Mouse (Mus musculus) forebrain, embryonic 15.5 days (tissue): ENCODE measurements at regions not wholly inside any gene's neighbourhood (a gene's known extent, or its start where the extent isn't known, plus 50 kb on each side); places are given as distances from the start of the nearest gene placed in this dataset.
"Not testable (repeated sequence)": the region's sequence is repeated elsewhere in the genome, so short reads cannot be mapped to it uniquely, and the experiment has no call there.

Experiments
- ATAC-seq: fragments of 200-750 bp; cut with Nextera tagmentation; replicated peaks from 2 replicates; pipeline ENCODE4 v1.8.0; 2017; ENCODE audit warnings: mild to moderate bottlenecking, moderate TSS enrichment, moderate library complexity
- H3K27ac ChIP-seq: fragments of 300-500 bp; sonication (generic); replicated peaks from 2 replicates; pipeline ENCODE4 v1.5.1; 2015; ENCODE audit warnings: mild to moderate bottlenecking, inconsistent platforms
- H3K27me3 ChIP-seq: fragments of 300-500 bp; sonication (generic); 2 replicates; pipeline ENCODE4 v1.6.1; 2015; ENCODE audit warnings: inconsistent platforms
- H3K36me3 ChIP-seq: fragments of 300-500 bp; sonication (generic); 2 replicates; pipeline ENCODE4 v1.6.1; 2015; ENCODE audit warnings: mild to moderate bottlenecking, inconsistent platforms
- H3K4me1 ChIP-seq: fragments of 300-500 bp; sonication (generic); 2 replicates; pipeline ENCODE4 v1.6.1; 2015; ENCODE audit warnings: inconsistent platforms
- H3K4me2 ChIP-seq: fragments of 300-500 bp; sonication (generic); replicated peaks from 2 replicates; pipeline ENCODE4 v1.6.1; 2015; ENCODE audit warnings: mild to moderate bottlenecking, inconsistent platforms
- H3K4me3 ChIP-seq: fragments of 300-500 bp; sonication (generic); 2 replicates; pipeline ENCODE4 v1.5.1; 2015; ENCODE audit warnings: mild to moderate bottlenecking, inconsistent platforms
- H3K9ac ChIP-seq: fragments of 300-500 bp; sonication (generic); replicated peaks from 2 replicates; pipeline ENCODE4 v1.6.1; 2015; ENCODE audit warnings: mild to moderate bottlenecking, inconsistent platforms
- H3K9me3 ChIP-seq: fragments of 300-500 bp; sonication (generic); 2 replicates; pipeline ENCODE4 v1.6.1; 2016; ENCODE audit warnings: inconsistent platforms
- WGBS: fragments of 180-500 bp; shearing (Covaris S2); methylation state at CpG from one replicate; pipeline ENCODE4 v1.1.7; 2015; ENCODE audit warnings: mixed read lengths; 5-methylcytosine and 5-hydroxymethylcytosine counted together

- Histone ChIP-seq H3K9me3 (no peaks in the 10 kb centered on the region), H3K4me2 (no peak overlapping the region), H3K27me3 (no peaks in the 10 kb centered on the region), H3K36me3 (no peaks in the 10 kb centered on the region), H3K9ac (no peak overlapping the region), H3K27ac (peak overlapping the region; percentile 68), H3K4me1 (peaks cover 19% of the 10 kb centered on the region), H3K4me3 (no peak overlapping the region)
- ATAC-seq: peak; percentile 96
- WGBS: 15% methylated on average over 8 of the region's 8 CpGs
Observed at GRCm38 (mm10) chr5:97289401-97290165, 102.6 kb downstream of the Naa11 start.

- Histone ChIP-seq H3K27me3 (no peaks in the 10 kb centered on the region), H3K9ac (no peak overlapping the region), H3K9me3 (no peaks in the 10 kb centered on the region; the same call in 1 of the 2 replicates), H3K4me1 (peaks cover 20% of the 10 kb centered on the region), H3K36me3 (no peaks in the 10 kb centered on the region), H3K4me2 (no peak overlapping the region), H3K4me3 (no peak overlapping the region), H3K27ac (no peak overlapping the region)
- no peak for ATAC-seq
- 68% methylated on average over 5 of the region's 5 CpGs for WGBS
Observed at GRCm38 (mm10) chr5:97279455-97279854, 112.7 kb downstream of the Naa11 start.

GRCm38 (mm10) chr5:97277795-97278572, 114.2 kb downstream of the Naa11 start:
- H3K4me2 ChIP-seq: peak overlapping the region; percentile 22; the same call in 1 of the 2 replicates

GRCm38 (mm10) chr5:97276724-97277123, 115.5 kb downstream of the Naa11 start:
- 56% methylated on average over 5 of the region's 5 CpGs for WGBS
- no peak overlapping the region for H3K4me3 ChIP-seq
- no peaks in the 10 kb centered on the region; the same call in 1 of the 2 replicates for H3K9me3 ChIP-seq
- no peak overlapping the region for H3K9ac ChIP-seq
- no peaks in the 10 kb centered on the region for H3K36me3 ChIP-seq
- H3K27me3 ChIP-seq: no peaks in the 10 kb centered on the region
- H3K4me1 ChIP-seq: peaks cover 20% of the 10 kb centered on the region
- H3K4me2 ChIP-seq: no peak overlapping the region
- peak overlapping the region; percentile 4; the same call in 1 of the 2 replicates for H3K27ac ChIP-seq
- peak; percentile 81 for ATAC-seq

More at GRCm38 (mm10) chr5:97277795-97278572, 114.2 kb downstream of the Naa11 start:
- peak; percentile 57; the same call in 1 of the 2 replicates for ATAC-seq
- H3K9me3 ChIP-seq: no peaks in the 10 kb centered on the region; the same call in 1 of the 2 replicates
- peak overlapping the region; percentile 11 for H3K4me3 ChIP-seq
- WGBS: 36% methylated on average over 16 of the region's 16 CpGs
- H3K27me3 ChIP-seq: no peaks in the 10 kb centered on the region
- peaks cover 20% of the 10 kb centered on the region for H3K4me1 ChIP-seq
- H3K9ac ChIP-seq: no peak overlapping the region
- H3K27ac ChIP-seq: no peak overlapping the region
- H3K36me3 ChIP-seq: no peaks in the 10 kb centered on the region

GRCm38 (mm10) chr5:97264666-97265065, 127.5 kb downstream of the Naa11 start:
- not testable (repeated sequence) for H3K4me1 ChIP-seq, H3K4me2 ChIP-seq, H3K27me3 ChIP-seq, ATAC-seq, H3K9ac ChIP-seq, H3K9me3 ChIP-seq, H3K4me3 ChIP-seq, H3K27ac ChIP-seq, H3K36me3 ChIP-seq
- 92% methylated on average over 12 of the region's 12 CpGs for WGBS

GRCm38 (mm10) chr5:97257106-97257505, 135.1 kb downstream of the Naa11 start:
- H3K36me3 ChIP-seq: no peaks in the 10 kb centered on the region
- H3K4me3 ChIP-seq: no peak overlapping the region
- H3K27me3 ChIP-seq: no peaks in the 10 kb centered on the region
- H3K4me2 ChIP-seq: no peak overlapping the region
- no peak for ATAC-seq
- no peak overlapping the region for H3K27ac ChIP-seq
- no peak overlapping the region for H3K9ac ChIP-seq
- H3K9me3 ChIP-seq: no peaks in the 10 kb centered on the region
- WGBS: 67% methylated on average over 1 of the region's 1 CpGs
- no peaks in the 10 kb centered on the region for H3K4me1 ChIP-seq

GRCm38 (mm10) chr5:97256445-97257060, 135.6 kb downstream of the Naa11 start:
- no peak overlapping the region for H3K4me3 ChIP-seq
- no peaks in the 10 kb centered on the region for H3K27me3 ChIP-seq
- H3K9ac ChIP-seq: no peak overlapping the region
- no peaks in the 10 kb centered on the region for H3K9me3 ChIP-seq
- H3K4me2 ChIP-seq: no peak overlapping the region
- no peaks in the 10 kb centered on the region for H3K4me1 ChIP-seq
- H3K27ac ChIP-seq: no peak overlapping the region
- peak; percentile 72 for ATAC-seq
- WGBS: 14% methylated on average over 7 of the region's 7 CpGs
- no peaks in the 10 kb centered on the region for H3K36me3 ChIP-seq

- Histone ChIP-seq H3K27ac (no peak overlapping the region), H3K4me2 (no peak overlapping the region), H3K27me3 (no peaks in the 10 kb centered on the region), H3K36me3 (no peaks in the 10 kb centered on the region), H3K9me3 (no peaks in the 10 kb centered on the region), H3K4me1 (no peaks in the 10 kb centered on the region), H3K4me3 (no peak overlapping the region), H3K9ac (no peak overlapping the region)
- ATAC-seq: no peak
- WGBS: 76% methylated on average over 2 of the region's 2 CpGs
Observed at GRCm38 (mm10) chr5:97236930-97237329, 125.5 kb upstream of the Paqr3 start.

GRCm38 (mm10) chr5:97226425-97226824, 115.0 kb upstream of the Paqr3 start:
- H3K27ac ChIP-seq: no peak overlapping the region
- H3K36me3 ChIP-seq: no peaks in the 10 kb centered on the region
- no peaks in the 10 kb centered on the region for H3K27me3 ChIP-seq
- no peaks in the 10 kb centered on the region for H3K9me3 ChIP-seq
- no peak overlapping the region for H3K4me2 ChIP-seq
- 48% methylated on average over 2 of the region's 2 CpGs for WGBS
- peaks cover 11% of the 10 kb centered on the region; the same call in 1 of the 2 replicates for H3K4me1 ChIP-seq
- H3K4me3 ChIP-seq: no peak overlapping the region
- no peak for ATAC-seq
- H3K9ac ChIP-seq: no peak overlapping the region

- Histone ChIP-seq H3K36me3 (no peaks in the 10 kb centered on the region), H3K27ac (peak overlapping the region; percentile 38), H3K9me3 (no peaks in the 10 kb centered on the region), H3K4me1 (peaks cover 11% of the 10 kb centered on the region; the same call in 1 of the 2 replicates), H3K4me3 (peak overlapping the region; percentile 38), H3K27me3 (no peaks in the 10 kb centered on the region), H3K4me2 (peak overlapping the region; percentile 43), H3K9ac (peak overlapping the region; percentile 37)
- peak; percentile 65; the same call in 1 of the 2 replicates for ATAC-seq
- WGBS: 29% methylated on average over 12 of the region's 12 CpGs
Observed at GRCm38 (mm10) chr5:97223238-97223857, 112.0 kb upstream of the Paqr3 start.

GRCm38 (mm10) chr5:97222489-97223237, 111.3 kb upstream of the Paqr3 start:
- Histone ChIP-seq H3K4me1 (peaks cover 11% of the 10 kb centered on the region; the same call in 1 of the 2 replicates), H3K36me3 (no peaks in the 10 kb centered on the region), H3K27me3 (no peaks in the 10 kb centered on the region), H3K4me2 (peak overlapping the region; percentile 43), H3K9me3 (no peaks in the 10 kb centered on the region), H3K27ac (peak overlapping the region; percentile 38), H3K9ac (peak overlapping the region; percentile 37), H3K4me3 (peak overlapping the region; percentile 38)
- peak; percentile 66 for ATAC-seq
- 14% methylated on average over 12 of the region's 12 CpGs for WGBS
